Mouse (Mus musculus) lung, postnatal 0 days (tissue): ENCODE measurements around the gene 4930516K23Rik.

Experiments
- CTCF ChIP-seq: IDR thresholded peaks from 2 replicates; pipeline ENCODE4 v1.5.1; 2016; ENCODE audit warnings: antibody characterized with exemption, mild to moderate bottlenecking
- EP300 ChIP-seq: IDR thresholded peaks from 2 replicates; pipeline ENCODE4 v1.6.1; 2016; ENCODE audit warnings: antibody characterized with exemption, mild to moderate bottlenecking, control low read depth

- no peak for TF ChIP-seq CTCF
- no peak for TF ChIP-seq EP300
Measured at GRCm38 (mm10) chr7:104050745-104051144, 10.5 kb downstream of the 4930516K23Rik start.
